Mouse (Mus musculus): ENCODE data around the gene Prkca. TPM values are rescaled to one million over a fixed set of nuclear protein-coding genes. Genes with fewer than 3 reads are reported as not detected.

The Prkca gene
- polyA plus RNA-seq, 1 experiment from 2014 or later, result 7.2 TPM

- Histone ChIP-seq H3K9me3 (no peaks in the 10 kb centered on the region), H3K4me1 (no peaks in the 10 kb centered on the region), H3K4me2 (no peak overlapping the region), H3K9ac (no peak overlapping the region), H3K27me3 (replicated peaks) (no peaks in the 10 kb centered on the region), H3K36me3 (replicated peaks) (no peaks in the 10 kb centered on the region), H3K4me3 (no peak overlapping the region), H3K27ac (no peak overlapping the region)
- no peak for ATAC-seq (replicated peaks)
- WGBS, result 80% methylated on average over 4 of the region's 4 CpGs
Measured at GRCm38 (mm10) chr11:108360983-108361382, 17.3 kb upstream of the Prkca start.

GRCm38 (mm10) chr11:108358911-108359310 lies 15.2 kb upstream of the Prkca start:
- no peak overlapping the region for H3K4me2 ChIP-seq

GRCm38 (mm10) chr11:108356020-108356419 lies 12.3 kb upstream of the Prkca start:
- ATAC-seq (replicated peaks), result no peak
- Histone ChIP-seq H3K4me1 (no peaks in the 10 kb centered on the region), H3K9ac (no peak overlapping the region), H3K27me3 (replicated peaks) (no peaks in the 10 kb centered on the region), H3K9me3 (no peaks in the 10 kb centered on the region), H3K36me3 (replicated peaks) (no peaks in the 10 kb centered on the region), H3K4me3 (no peak overlapping the region), H3K4me2 (no peak overlapping the region), H3K27ac (no peak overlapping the region)
- 87% methylated on average over 4 of the region's 4 CpGs for WGBS

More at GRCm38 (mm10) chr11:108358911-108359310, 15.2 kb upstream of the Prkca start:
- 83% methylated on average over 6 of the region's 6 CpGs for WGBS
- Histone ChIP-seq H3K9ac (no peak overlapping the region), H3K9me3 (no peaks in the 10 kb centered on the region), H3K4me1 (no peaks in the 10 kb centered on the region), H3K36me3 (replicated peaks) (no peaks in the 10 kb centered on the region), H3K27me3 (replicated peaks) (no peaks in the 10 kb centered on the region), H3K27ac (no peak overlapping the region), H3K4me3 (no peak overlapping the region)
- ATAC-seq (replicated peaks), result no peak

GRCm38 (mm10) chr11:108352842-108353388 lies 9.2 kb upstream of the Prkca start:
- Histone ChIP-seq H3K4me2 (no peak overlapping the region), H3K36me3 (replicated peaks) (no peaks in the 10 kb centered on the region), H3K27ac (no peak overlapping the region), H3K27me3 (replicated peaks) (no peaks in the 10 kb centered on the region), H3K9me3 (no peaks in the 10 kb centered on the region), H3K9ac (no peak overlapping the region), H3K4me1 (peaks cover 12% of the 10 kb centered on the region), H3K4me3 (no peak overlapping the region)
- no peak for ATAC-seq (replicated peaks)
- 94% methylated on average over 10 of the region's 10 CpGs for WGBS

GRCm38 (mm10) chr11:108350799-108351198 lies 7.1 kb upstream of the Prkca start:
- no peak for ATAC-seq (replicated peaks)
- Histone ChIP-seq H3K9ac (no peak overlapping the region), H3K4me1 (peaks cover 12% of the 10 kb centered on the region), H3K27ac (no peak overlapping the region), H3K4me3 (no peak overlapping the region), H3K9me3 (no peaks in the 10 kb centered on the region), H3K4me2 (no peak overlapping the region), H3K36me3 (replicated peaks) (no peaks in the 10 kb centered on the region), H3K27me3 (replicated peaks) (no peaks in the 10 kb centered on the region)
- 81% methylated on average over 4 of the region's 4 CpGs for WGBS

- 90% methylated on average over 2 of the region's 2 CpGs for WGBS
- Histone ChIP-seq H3K9me3 (no peaks in the 10 kb centered on the region), H3K4me1 (peaks cover 35% of the 10 kb centered on the region), H3K36me3 (replicated peaks) (no peaks in the 10 kb centered on the region), H3K4me2 (no peak overlapping the region; the same call in 1 of the 2 replicates), H3K27me3 (replicated peaks) (no peaks in the 10 kb centered on the region), H3K4me3 (no peak overlapping the region), H3K27ac (no peak overlapping the region), H3K9ac (no peak overlapping the region)
- no peak for ATAC-seq (replicated peaks)
Measured at GRCm38 (mm10) chr11:108345321-108345720, 1.6 kb upstream of the Prkca start.

- peak overlapping the region; percentile 66 for H3K4me3 ChIP-seq
- peaks cover 30% of the 10 kb centered on the region for H3K4me1 ChIP-seq
- ATAC-seq (replicated peaks), result no peak
- H3K36me3 ChIP-seq (replicated peaks), result no peaks in the 10 kb centered on the region
- H3K27me3 ChIP-seq (replicated peaks), result no peaks in the 10 kb centered on the region
- H3K9ac ChIP-seq, result peak overlapping the region; percentile 84; the same call in 1 of the 2 replicates
- no peaks in the 10 kb centered on the region for H3K9me3 ChIP-seq
- no peak overlapping the region; the same call in 1 of the 2 replicates for H3K27ac ChIP-seq
- peak overlapping the region; percentile 98 for H3K4me2 ChIP-seq
- 34% methylated on average over 8 of the region's 8 CpGs for WGBS
Measured at GRCm38 (mm10) chr11:108344759-108345158, 1.0 kb upstream of the Prkca start.

- under 1% methylated on average over 73 of the region's 75 CpGs for WGBS
- peak; percentile 79 for ATAC-seq (replicated peaks)
- H3K9me3 ChIP-seq, result no peaks in the 10 kb centered on the region
- H3K4me1 ChIP-seq, result peaks cover 23% of the 10 kb centered on the region
- peak within 1 kb of the TSS; percentile 66 for H3K4me3 ChIP-seq
- H3K36me3 ChIP-seq (replicated peaks), result no peaks in the 10 kb centered on the region
- peak within 1 kb of the TSS; percentile 98 for H3K4me2 ChIP-seq
- H3K27ac ChIP-seq, result peak within 1 kb of the TSS; percentile 91
- H3K27me3 ChIP-seq (replicated peaks), result no peaks in the 10 kb centered on the region
- peak within 1 kb of the TSS; percentile 84 for H3K9ac ChIP-seq
Measured at GRCm38 (mm10) chr11:108342781-108343768, 653 bp downstream of the Prkca start, which contains the start of gene Apoh. Gene Apoh, plus strand, starts transcription at chr11:108343354.

- 44% methylated on average over 8 of the region's 8 CpGs for WGBS
- no peaks in the 10 kb centered on the region for H3K36me3 ChIP-seq (replicated peaks)
- peak overlapping the region; percentile 66 for H3K4me3 ChIP-seq
- H3K9ac ChIP-seq, result peak overlapping the region; percentile 21; the same call in 1 of the 2 replicates
- no peak overlapping the region for H3K27ac ChIP-seq
- H3K9me3 ChIP-seq, result no peaks in the 10 kb centered on the region
- H3K27me3 ChIP-seq (replicated peaks), result no peaks in the 10 kb centered on the region
- ATAC-seq (replicated peaks), result no peak
- peak overlapping the region; percentile 98 for H3K4me2 ChIP-seq
- peaks cover 23% of the 10 kb centered on the region for H3K4me1 ChIP-seq
Measured at GRCm38 (mm10) chr11:108341783-108342182, 1.9 kb downstream of the Prkca start.

GRCm38 (mm10) chr11:108340293-108340692 lies 3.4 kb downstream of the Prkca start:
- H3K4me2 ChIP-seq, result no peak overlapping the region
- H3K4me3 ChIP-seq, result no peak overlapping the region
- no peaks in the 10 kb centered on the region for H3K27me3 ChIP-seq (replicated peaks)
- no peak for ATAC-seq (replicated peaks)
- no peak overlapping the region for H3K9ac ChIP-seq
- peaks cover 23% of the 10 kb centered on the region for H3K4me1 ChIP-seq
- no peak overlapping the region for H3K27ac ChIP-seq
- H3K9me3 ChIP-seq, result no peaks in the 10 kb centered on the region
- no peaks in the 10 kb centered on the region for H3K36me3 ChIP-seq (replicated peaks)
- 96% methylated on average over 4 of the region's 4 CpGs for whole genome bisulfite sequencing

- Histone ChIP-seq H3K9me3 (no peaks in the 10 kb centered on the region), H3K27ac (no peak overlapping the region), H3K4me2 (no peak overlapping the region), H3K4me1 (peaks cover 7% of the 10 kb centered on the region; the same call in 1 of the 2 replicates), H3K36me3 (replicated peaks) (no peaks in the 10 kb centered on the region), H3K9ac (no peak overlapping the region), H3K27me3 (replicated peaks) (no peaks in the 10 kb centered on the region), H3K4me3 (no peak overlapping the region)
- 61% methylated on average over 5 of the region's 5 CpGs for WGBS
- ATAC-seq (replicated peaks), result no peak
Measured at GRCm38 (mm10) chr11:108336445-108336844, 7.3 kb downstream of the Prkca start.

GRCm38 (mm10) chr11:108335536-108335935 lies 8.2 kb downstream of the Prkca start:
- Histone ChIP-seq H3K4me1 (0 out of 2 replicates have a peak, but pooled peaks cover 4% of the 10 kb centered on the region), H3K4me3 (no peak overlapping the region), H3K4me2 (no peak overlapping the region), H3K9me3 (no peaks in the 10 kb centered on the region), H3K27ac (no peak overlapping the region), H3K9ac (no peak overlapping the region), H3K36me3 (replicated peaks) (no peaks in the 10 kb centered on the region), H3K27me3 (replicated peaks) (no peaks in the 10 kb centered on the region)
- WGBS, result 83% methylated on average over 4 of the region's 4 CpGs
- ATAC-seq (replicated peaks), result no peak
